Mouse (Mus musculus): ENCODE results near the gene Sprtn. TPM values are rescaled to one million over a fixed set of nuclear protein-coding genes. Genes with fewer than 3 reads are reported as not detected.
A peak's percentile ranks its signal among the peaks of the same experiment; 100 is the strongest.

Gene Sprtn
- polyA plus RNA-seq, 1 experiment from 2014 or later, result 10.7 TPM

DNA sequence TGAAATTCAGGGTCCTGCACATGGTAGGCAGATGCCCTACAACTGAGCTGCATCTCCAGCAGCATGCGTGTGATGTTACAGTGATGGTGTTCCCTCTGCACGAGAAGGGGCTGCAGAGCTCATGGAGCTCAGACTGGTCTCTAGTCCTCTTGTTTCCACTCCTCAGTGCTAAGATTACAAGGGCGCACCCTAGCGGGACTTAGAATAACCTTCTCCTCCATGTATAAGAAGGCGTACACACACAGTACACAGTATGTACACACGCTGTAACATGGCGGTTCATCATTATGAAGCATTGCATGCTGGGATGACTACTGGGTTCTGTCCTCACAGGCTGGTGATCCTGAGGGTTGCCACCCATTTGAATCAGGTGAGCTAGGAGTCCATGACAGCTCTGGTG lies 25.6 kb upstream of the Sprtn start:
- H3K4me2 ChIP-seq, result no peak overlapping the region
- no peak overlapping the region for H3K9ac ChIP-seq
- no peak overlapping the region for H3K27ac ChIP-seq
- no peaks in the 10 kb centered on the region for H3K9me3 ChIP-seq
- WGBS, result 92% methylated on average over 7 of the region's 7 CpGs
- no peaks in the 10 kb centered on the region for H3K4me1 ChIP-seq
- no peaks in the 10 kb centered on the region for H3K27me3 ChIP-seq (replicated peaks)
- no peak overlapping the region for H3K4me3 ChIP-seq
- H3K36me3 ChIP-seq (replicated peaks), result peaks cover 32% of the 10 kb centered on the region
- no peak for ATAC-seq (replicated peaks)

- Histone ChIP-seq H3K27me3 (replicated peaks) (no peaks in the 10 kb centered on the region), H3K36me3 (replicated peaks) (peaks cover 37% of the 10 kb centered on the region)
- 96% methylated on average over 5 of the region's 5 CpGs for WGBS
Observed at GRCm38 (mm10) chr8:124872690-124873089, 25.0 kb upstream of the Sprtn start.

GRCm38 (mm10) chr8:124878141-124878540 lies 19.5 kb upstream of the Sprtn start:
- Histone ChIP-seq H3K36me3 (replicated peaks) (peaks cover 75% of the 10 kb centered on the region), H3K9me3 (no peaks in the 10 kb centered on the region), H3K4me3 (no peak overlapping the region), H3K4me2 (no peak overlapping the region), H3K9ac (no peak overlapping the region), H3K27ac (no peak overlapping the region), H3K27me3 (replicated peaks) (no peaks in the 10 kb centered on the region), H3K4me1 (no peaks in the 10 kb centered on the region)
- WGBS, result 96% methylated on average over 5 of the region's 5 CpGs
- ATAC-seq (replicated peaks), result no peak

More at GRCm38 (mm10) chr8:124872690-124873089, 25.0 kb upstream of the Sprtn start:
- no peak overlapping the region for H3K27ac ChIP-seq
- no peak for ATAC-seq (replicated peaks)
- no peaks in the 10 kb centered on the region for H3K4me1 ChIP-seq
- no peak overlapping the region for H3K4me3 ChIP-seq
- no peak overlapping the region for H3K9ac ChIP-seq
- H3K4me2 ChIP-seq, result no peak overlapping the region
- H3K9me3 ChIP-seq, result no peaks in the 10 kb centered on the region

DNA sequence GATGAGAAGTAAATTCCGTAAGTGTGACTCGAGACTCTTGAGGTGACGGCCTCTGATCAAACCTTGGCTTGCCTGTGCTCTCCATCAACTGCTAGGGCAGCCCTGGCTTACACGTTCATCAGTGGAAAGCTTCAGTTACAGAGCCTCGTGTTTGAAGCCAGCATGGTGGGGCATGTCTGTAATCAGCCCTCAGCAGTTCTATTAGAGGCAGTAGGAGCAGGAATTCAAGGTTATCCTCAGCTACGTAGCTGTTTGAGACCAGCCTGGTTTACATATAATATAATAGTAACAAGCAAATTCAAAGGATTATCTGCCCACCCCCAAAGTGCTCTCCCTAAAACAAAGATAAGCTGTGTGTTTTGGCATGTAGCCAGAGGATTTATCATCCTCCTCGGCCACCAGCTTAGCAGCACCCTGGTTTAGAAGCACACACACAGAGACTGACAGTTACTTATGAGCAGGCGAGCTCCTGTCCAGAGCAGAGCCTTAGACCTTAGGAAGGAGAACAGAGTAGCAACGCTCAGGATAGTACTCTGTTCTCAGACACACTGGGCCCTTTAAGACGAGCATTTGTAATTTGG lies 18.6 kb upstream of the Sprtn start:
- Histone ChIP-seq H3K4me2 (no peak overlapping the region), H3K9ac (no peak overlapping the region), H3K9me3 (no peaks in the 10 kb centered on the region), H3K4me1 (no peaks in the 10 kb centered on the region), H3K36me3 (replicated peaks) (peaks cover 75% of the 10 kb centered on the region), H3K4me3 (no peak overlapping the region), H3K27me3 (replicated peaks) (no peaks in the 10 kb centered on the region), H3K27ac (no peak overlapping the region)
- 88% methylated on average over 10 of the region's 10 CpGs for WGBS
- no peak for ATAC-seq (replicated peaks)

GRCm38 (mm10) chr8:124888385-124888784 lies 9.3 kb upstream of the Sprtn start:
- no peak overlapping the region for H3K9ac ChIP-seq
- no peak overlapping the region for H3K4me3 ChIP-seq
- H3K36me3 ChIP-seq (replicated peaks), result peaks cover 59% of the 10 kb centered on the region
- ATAC-seq (replicated peaks), result no peak
- no peak overlapping the region for H3K27ac ChIP-seq
- no peaks in the 10 kb centered on the region for H3K9me3 ChIP-seq
- no peak overlapping the region for H3K4me2 ChIP-seq
- 96% methylated on average over 5 of the region's 5 CpGs for WGBS
- H3K4me1 ChIP-seq, result peaks cover 4% of the 10 kb centered on the region; the same call in 1 of the 2 replicates
- no peaks in the 10 kb centered on the region for H3K27me3 ChIP-seq (replicated peaks)

DNA sequence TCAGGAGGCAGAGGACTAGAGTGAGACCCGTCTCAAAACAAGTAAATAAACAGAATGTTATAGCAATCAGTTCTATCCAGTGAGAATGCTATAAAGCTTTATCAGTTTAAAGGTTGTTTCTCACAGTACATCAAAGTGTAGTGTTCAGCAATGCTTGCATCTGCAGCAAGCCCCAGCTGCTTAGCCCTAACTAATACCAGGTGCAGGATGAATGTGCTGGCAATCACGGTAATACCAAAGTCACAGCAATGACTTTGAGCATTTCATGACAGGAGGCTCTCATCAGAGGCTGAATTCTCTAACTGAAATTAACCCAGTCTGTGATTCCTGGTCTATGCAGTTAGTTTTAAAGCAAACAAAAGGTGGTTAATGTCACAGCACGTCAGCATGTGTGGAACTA lies 5.1 kb upstream of the Sprtn start:
- ATAC-seq (replicated peaks), result no peak
- H3K27ac ChIP-seq, result no peak overlapping the region
- no peak overlapping the region for H3K4me3 ChIP-seq
- no peak overlapping the region for H3K9ac ChIP-seq
- no peaks in the 10 kb centered on the region for H3K9me3 ChIP-seq
- no peak overlapping the region for H3K4me2 ChIP-seq
- peaks cover 30% of the 10 kb centered on the region for H3K36me3 ChIP-seq (replicated peaks)
- H3K4me1 ChIP-seq, result peaks cover 35% of the 10 kb centered on the region
- WGBS, result 73% methylated on average over 3 of the region's 3 CpGs
- H3K27me3 ChIP-seq (replicated peaks), result no peaks in the 10 kb centered on the region

DNA sequence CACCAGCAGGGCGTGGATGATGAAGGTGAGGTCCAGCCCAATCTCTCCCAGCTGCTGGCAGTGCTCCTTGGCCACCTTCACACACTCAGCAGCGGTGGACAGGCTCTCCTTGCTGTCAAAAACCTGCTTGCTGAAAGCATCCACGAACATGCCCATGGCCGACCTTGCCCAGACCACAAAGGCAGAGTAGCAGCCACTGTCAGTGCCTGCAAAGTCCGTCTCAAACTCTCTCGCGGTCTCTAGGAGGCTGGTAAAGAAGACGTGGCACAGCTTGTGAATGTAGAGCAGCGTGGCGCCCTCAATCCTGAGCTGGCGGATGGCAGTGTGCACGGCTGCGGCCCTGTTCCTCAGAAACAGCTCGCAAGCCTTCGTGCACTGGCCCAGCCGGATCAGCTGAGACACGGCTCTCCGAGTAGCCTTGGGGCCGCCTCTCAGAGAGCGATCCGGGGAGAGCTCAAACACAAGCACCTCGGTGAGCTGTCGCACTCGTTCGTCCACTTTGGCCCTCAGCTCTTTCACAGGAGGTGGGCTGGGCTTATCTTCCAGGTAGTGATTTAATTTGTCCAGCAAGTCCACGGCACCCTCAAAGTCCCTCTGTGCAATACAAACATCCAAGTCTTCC lies 1.6 kb upstream of the Sprtn start:
- H3K4me1 ChIP-seq, result peaks cover 48% of the 10 kb centered on the region
- no peak for ATAC-seq (replicated peaks)
- WGBS, result 86% methylated on average over 26 of the region's 26 CpGs
- peak overlapping the region; percentile 94 for H3K4me2 ChIP-seq
- peak overlapping the region; percentile 95 for H3K4me3 ChIP-seq
- H3K36me3 ChIP-seq (replicated peaks), result peaks cover 29% of the 10 kb centered on the region
- H3K27ac ChIP-seq, result peak overlapping the region; percentile 86; the same call in 1 of the 2 replicates
- H3K27me3 ChIP-seq (replicated peaks), result no peaks in the 10 kb centered on the region
- no peaks in the 10 kb centered on the region for H3K9me3 ChIP-seq
- peak overlapping the region; percentile 69 for H3K9ac ChIP-seq

- H3K27ac ChIP-seq, result peak overlapping the region; percentile 86
- peak; percentile 61 for ATAC-seq (replicated peaks)
- H3K36me3 ChIP-seq (replicated peaks), result peaks cover 28% of the 10 kb centered on the region
- H3K9ac ChIP-seq, result peak overlapping the region; percentile 69
- peak overlapping the region; percentile 95 for H3K4me3 ChIP-seq
- WGBS, result 1% methylated on average over 60 of the region's 60 CpGs
- peaks cover 48% of the 10 kb centered on the region for H3K4me1 ChIP-seq
- no peaks in the 10 kb centered on the region for H3K9me3 ChIP-seq
- no peaks in the 10 kb centered on the region for H3K27me3 ChIP-seq (replicated peaks)
- H3K4me2 ChIP-seq, result peak overlapping the region; percentile 94
Observed at GRCm38 (mm10) chr8:124896632-124897385, 877 bp upstream of the Sprtn start.

- H3K27me3 ChIP-seq (replicated peaks), result no peaks in the 10 kb centered on the region
- peak overlapping the region; percentile 83 for H3K9ac ChIP-seq
- ATAC-seq (replicated peaks), result 0 out of 2 replicates have a peak, but pooled peaks have one; percentile 5
- H3K27ac ChIP-seq, result peak overlapping the region; percentile 86
- H3K4me3 ChIP-seq, result peak overlapping the region; percentile 95
- peak overlapping the region; percentile 94 for H3K4me2 ChIP-seq
- H3K4me1 ChIP-seq, result peaks cover 44% of the 10 kb centered on the region
- H3K36me3 ChIP-seq (replicated peaks), result peaks cover 39% of the 10 kb centered on the region
- H3K9me3 ChIP-seq, result no peaks in the 10 kb centered on the region
- WGBS, result 8% methylated on average over 31 of the region's 31 CpGs
Observed at GRCm38 (mm10) chr8:124898251-124898905, 692 bp downstream of the Sprtn start.

- 96% methylated on average over 15 of the region's 15 CpGs for WGBS
- H3K27me3 ChIP-seq (replicated peaks), result no peaks in the 10 kb centered on the region
- no peak overlapping the region for H3K9ac ChIP-seq
- peaks cover 57% of the 10 kb centered on the region for H3K36me3 ChIP-seq (replicated peaks)
- ATAC-seq (replicated peaks), result no peak
- no peak overlapping the region for H3K4me3 ChIP-seq
- peaks cover 13% of the 10 kb centered on the region for H3K4me1 ChIP-seq
- no peak overlapping the region for H3K4me2 ChIP-seq
- no peaks in the 10 kb centered on the region for H3K9me3 ChIP-seq
- H3K27ac ChIP-seq, result no peak overlapping the region
Observed at GRCm38 (mm10) chr8:124903198-124903597, 5.5 kb downstream of the Sprtn start.

- no peak for ATAC-seq (replicated peaks)
- 94% methylated on average over 2 of the region's 2 CpGs for WGBS
- Histone ChIP-seq H3K4me2 (no peak overlapping the region), H3K4me1 (no peaks in the 10 kb centered on the region; the same call in 1 of the 2 replicates), H3K9ac (no peak overlapping the region), H3K4me3 (no peak overlapping the region), H3K27ac (no peak overlapping the region), H3K27me3 (replicated peaks) (no peaks in the 10 kb centered on the region), H3K36me3 (replicated peaks) (peaks cover 63% of the 10 kb centered on the region), H3K9me3 (no peaks in the 10 kb centered on the region)
Observed at GRCm38 (mm10) chr8:124905482-124905881, 7.8 kb downstream of the Sprtn start.

DNA sequence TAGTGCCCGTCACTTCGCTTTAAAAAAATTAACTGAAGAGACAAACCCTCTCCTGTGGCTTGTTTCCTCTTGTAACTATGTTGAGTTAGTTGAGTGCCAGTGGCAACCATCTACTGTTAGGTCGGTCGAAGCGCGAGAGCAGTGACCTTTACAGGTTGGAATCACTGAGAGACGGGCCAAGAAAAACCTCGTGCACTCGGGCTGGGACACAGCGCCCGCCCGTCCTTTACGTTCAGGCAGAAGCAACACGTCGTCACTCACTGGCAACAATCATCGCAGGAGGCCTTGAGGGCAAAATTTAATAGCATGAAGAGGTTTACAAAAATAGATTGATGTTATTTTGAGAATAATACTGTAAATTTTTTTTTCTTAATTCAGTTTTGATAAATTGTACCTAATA lies 12.2 kb downstream of the Sprtn start:
- no peak overlapping the region for H3K27ac ChIP-seq
- no peak overlapping the region for H3K9ac ChIP-seq
- H3K36me3 ChIP-seq (replicated peaks), result peaks cover 67% of the 10 kb centered on the region; the same call in 1 of the 2 replicates
- no peak overlapping the region for H3K4me2 ChIP-seq
- no peaks in the 10 kb centered on the region; the same call in 1 of the 2 replicates for H3K4me1 ChIP-seq
- H3K27me3 ChIP-seq (replicated peaks), result no peaks in the 10 kb centered on the region
- H3K4me3 ChIP-seq, result no peak overlapping the region
- no peaks in the 10 kb centered on the region for H3K9me3 ChIP-seq
- WGBS, result 94% methylated on average over 16 of the region's 16 CpGs
- no peak for ATAC-seq (replicated peaks)
